Comparison of ENCODE assay signal across 18 mouse cellular contexts in the genomic region with DNA sequence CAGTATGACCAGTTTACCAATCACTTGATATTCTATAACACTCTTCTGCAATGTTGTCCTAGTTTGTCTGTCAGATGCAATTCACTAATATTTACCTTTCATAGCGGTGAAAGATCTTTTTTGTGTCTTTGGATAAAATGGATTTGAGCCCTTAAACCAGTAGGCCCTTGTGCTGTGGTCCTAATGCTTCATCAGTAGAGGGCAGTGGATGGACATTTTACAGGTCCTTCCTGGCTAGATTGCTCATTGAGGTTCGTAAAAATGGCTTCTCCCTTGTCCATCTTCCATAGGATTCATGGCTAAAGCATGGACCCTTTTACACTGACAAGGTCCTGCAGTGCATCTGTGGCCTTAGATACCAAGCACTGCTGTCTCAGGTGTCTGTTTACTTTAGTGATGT.
DNase-seq lines count a peak whose midpoint lies in the region; ATAC-seq lines count a peak whose summit lies in the region.
"Had no signal": no experiment of that assay in that cellular context is flagged by ENCODE, and none has a peak within 500 bp of the region (broad histone marks: within the 10 kb centered on the region; RNA-seq: fewer than 3 reads in every experiment).

No protein-coding gene starts in this region.

- ATAC-seq in kidney, embryonic 15.5 days (replicated peaks; ENCODE audit: low FRiP score), result no peak
- ATAC-seq: activated CD4-positive, CD25-positive, alpha-beta regulatory T cell, adult 4 months; midbrain, embryonic 15.5 days had no signal

- no peaks in the 10 kb centered on the region for H3K27me3 ChIP-seq in kidney, embryonic 15.5 days
- H3K27me3 ChIP-seq: limb, embryonic 12.5 days; lung, embryonic 15.5 days; midbrain, embryonic 15.5 days; neural tube, embryonic 13.5 days had no signal

- H3K9me3 ChIP-seq in kidney, embryonic 15.5 days (replicated peaks), result no peaks in the 10 kb centered on the region
- H3K9me3 ChIP-seq: limb, embryonic 12.5 days; lung, embryonic 15.5 days; midbrain, embryonic 15.5 days; neural tube, embryonic 13.5 days had no signal

- H3K36me3 ChIP-seq in kidney, embryonic 15.5 days, result no peaks in the 10 kb centered on the region
- H3K36me3 ChIP-seq: G1E; limb, embryonic 12.5 days; lung, embryonic 15.5 days; midbrain, embryonic 15.5 days; neural tube, embryonic 13.5 days had no signal

- no peak overlapping the region for H3K27ac ChIP-seq in kidney, embryonic 15.5 days
- H3K27ac ChIP-seq: limb, embryonic 12.5 days; lung, embryonic 15.5 days; midbrain, embryonic 15.5 days; neural tube, embryonic 13.5 days had no signal

- no peaks in the 10 kb centered on the region for H3K4me1 ChIP-seq in kidney, embryonic 15.5 days
- H3K4me1 ChIP-seq: limb, embryonic 12.5 days; lung, embryonic 15.5 days; midbrain, embryonic 15.5 days; neural tube, embryonic 13.5 days had no signal

- WGBS in kidney, embryonic 15.5 days, result 72% methylated on average over 2 of the region's 2 CpGs

- no peak overlapping the region for H3K4me3 ChIP-seq in kidney, embryonic 15.5 days (replicated peaks)
- H3K4me3 ChIP-seq: erythroblast, embryonic 14.5 days; limb, embryonic 12.5 days; lung, embryonic 15.5 days; midbrain, embryonic 15.5 days; neural tube, embryonic 13.5 days had no signal

- peak; percentile 29 for DNase-seq in embryo, embryonic 10 days (ENCODE audit: low spot score)
- no peak for DNase-seq in embryo, embryonic 9.5 days (ENCODE audit: extremely low spot score)
- peak; percentile 1 to 8 for DNase-seq in kidney, adult 8-10 months
- peak; percentile 59 for DNase-seq in 416B (ENCODE audit: low read depth)
- peak; percentile 2 for DNase-seq in embryo, embryonic 11.5 days (ENCODE audit: low read depth, low spot score)
- no peak for DNase-seq in thymus, postnatal 4 days
- DNase-seq in right cerebral cortex, postnatal 4 days, result no peak
- DNase-seq: B cell, adult 2 months; cerebellum, adult 9-10 months; layer of hippocampus, postnatal 36 days had no signal

- H3K9ac ChIP-seq in kidney, embryonic 15.5 days, result no peak overlapping the region
- H3K9ac ChIP-seq: limb, embryonic 12.5 days; lung, embryonic 15.5 days; midbrain, embryonic 15.5 days; neural tube, embryonic 13.5 days had no signal

- H3K4me2 ChIP-seq in kidney, embryonic 15.5 days, result no peak overlapping the region
- H3K4me2 ChIP-seq: limb, embryonic 12.5 days; lung, embryonic 15.5 days; midbrain, embryonic 15.5 days; neural tube, embryonic 13.5 days had no signal

Comparison
In these comparisons a context has a peak if more than half of its experiments do, and no peak if none do; other contexts are left out.
1. DNase-seq: peak in embryo, embryonic 10 days (single experiment), kidney, adult 8-10 months (2 of 2), 416B (single experiment) and embryo, embryonic 11.5 days (single experiment); none in embryo, embryonic 9.5 days (single experiment), thymus, postnatal 4 days (single experiment) and right cerebral cortex, postnatal 4 days (single experiment).